Mouse (Mus musculus) liver, embryonic 14.5 days (tissue): ENCODE results near the gene Dcps. TPM values are rescaled to one million over a fixed set of nuclear protein-coding genes. Genes with fewer than 3 reads are reported as not detected.

Experiments used
- ATAC-seq: fragments of 200-750 bp; cut with Nextera tagmentation; 2 replicates; pipeline ENCODE4 v1.8.0; 2017; ENCODE audit warnings: moderate number of reproducible peaks, mild to moderate bottlenecking, moderate library complexity; ENCODE audit not compliant: insufficient read depth
- DNase-seq, 3 experiments: peaks; one replicate each; pipeline ENCODE4 v3.0.0-alpha.2; 2012 to 2013; ENCODE audit warnings: low read depth in 3 of 3, low spot score in 3 of 3
- H3K27ac ChIP-seq: fragments of 300-500 bp; sonication (generic); 2 replicates; pipeline ENCODE4 v1.5.1; 2014; ENCODE audit warnings: moderate library complexity, mild to moderate bottlenecking, control low read depth, inconsistent platforms
- H3K27me3 ChIP-seq: fragments of 300-500 bp; sonication (generic); 2 replicates; pipeline ENCODE4 v1.6.1; 2014; ENCODE audit warnings: mild to moderate bottlenecking, low read length, moderate library complexity; ENCODE audit not compliant: control insufficient read depth, insufficient read depth
- H3K36me3 ChIP-seq: fragments of 300-500 bp; sonication (generic); replicated peaks from 2 replicates; pipeline ENCODE4 v1.6.1; 2014; ENCODE audit warnings: low read depth; ENCODE audit not compliant: control insufficient read depth, insufficient read depth
- H3K4me1 ChIP-seq, 2 experiments: fragments of 200-500 bp in 1 of 2; fragments of 300-500 bp in 1 of 2; sonication (generic) in 1 of 2; replicated peaks; 2 replicates each; pipeline ENCODE4 v1.6.1; 2012 to 2014; ENCODE audit warnings: antibody characterized with exemption in 1 of 2, inconsistent platforms in 1 of 2, low read length in 1 of 2; ENCODE audit not compliant: control insufficient read depth in 2 of 2, insufficient read depth in 2 of 2
- H3K4me2 ChIP-seq: fragments of 300-500 bp; sonication (generic); 2 replicates; pipeline ENCODE4 v1.6.1; 2014; ENCODE audit warnings: low read depth, mild to moderate bottlenecking, control low read depth, moderate library complexity
- H3K4me3 ChIP-seq, 2 experiments: fragments of 200-500 bp in 1 of 2; fragments of 300-500 bp in 1 of 2; sonication (generic) in 1 of 2; 2 replicates each; pipeline ENCODE4 v1.5.1; 2012 to 2014; ENCODE audit warnings: low read depth in 2 of 2, low read length in 2 of 2, mild to moderate bottlenecking in 2 of 2, control low read depth in 1 of 2, inconsistent platforms in 1 of 2, moderate library complexity in 1 of 2; ENCODE audit not compliant: insufficient read depth in 1 of 2
- H3K9ac ChIP-seq: fragments of 300-500 bp; sonication (generic); replicated peaks from 2 replicates; pipeline ENCODE4 v1.6.1; 2014; ENCODE audit warnings: mild to moderate bottlenecking, control low read depth, moderate library complexity
- H3K9me3 ChIP-seq: fragments of 300-500 bp; sonication (generic); 2 replicates; pipeline ENCODE4 v1.6.1; 2016; ENCODE audit warnings: low read length, mixed read lengths; ENCODE audit not compliant: control insufficient read depth
- CTCF ChIP-seq: IDR thresholded peaks from 2 replicates; pipeline ENCODE4 v1.5.1; 2016; ENCODE audit warnings: antibody characterized with exemption, low read depth, control low read depth
- EP300 ChIP-seq: IDR thresholded peaks from 2 replicates; pipeline ENCODE4 v1.6.1; 2016; ENCODE audit warnings: antibody characterized with exemption, low read depth
- WGBS: fragments of 180-500 bp; shearing (Covaris S2); extraction: QIAGEN DNeasy Blood & Tissue Kit; methylation state at CpG from one replicate; pipeline ENCODE4 v1.1.7; 2014; ENCODE audit not compliant: insufficient replicate concordance; 5-methylcytosine and 5-hydroxymethylcytosine counted together
- polyA plus RNA-seq, 2 experiments: library from polyadenylated mRNA; depleted of rRNA in 1 of 2; stranded (reverse) in 1 of 2; unstranded in 1 of 2; fragments of >200 nt; fragmentation: Nextera tagmentation in 1 of 2; extraction: Ambion mirVana in 1 of 2; gene quantifications; 2 replicates each; pipeline versions ENCODE4 v1.2.1 to v1.2.3; 2012 to 2014

Dcps gene
- polyA plus RNA-seq, 2 experiments: 36.5 to 48.0 TPM

DNA sequence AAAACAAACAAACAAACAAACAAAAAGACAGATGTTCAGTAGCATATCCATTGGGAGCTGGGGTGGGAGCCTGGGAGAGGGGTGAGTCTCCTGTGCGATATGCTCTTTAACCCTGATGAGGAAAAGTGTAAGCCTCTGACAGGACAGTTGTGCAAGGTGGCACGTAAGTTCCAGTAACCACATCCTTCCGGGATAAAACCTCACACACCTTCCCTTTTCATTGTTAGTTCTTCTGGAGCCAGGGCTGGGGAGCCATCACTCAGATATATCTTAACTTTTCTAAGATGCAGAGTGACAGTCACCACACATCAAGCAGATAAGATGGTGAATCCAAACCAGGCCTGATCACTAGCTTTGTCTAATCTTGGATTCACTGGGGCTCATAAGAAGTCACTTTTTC lies 18.2 kb upstream of the Dcps start:
- H3K27me3 ChIP-seq: no peaks in the 10 kb centered on the region
- no peaks in the 10 kb centered on the region for H3K9me3 ChIP-seq
- no peak for ATAC-seq
- no peak overlapping the region for H3K9ac ChIP-seq
- no peak overlapping the region for H3K27ac ChIP-seq
- no peak overlapping the region for H3K4me3 ChIP-seq
- H3K4me1 ChIP-seq: peaks cover 0 to 2% of the 10 kb centered on the region in 2 experiments; a peak in 1 of 4 replicates
- TF ChIP-seq EP300 (no peak), CTCF (no peak)
- no peaks in the 10 kb centered on the region; the same call in 1 of the 2 replicates for H3K36me3 ChIP-seq
- no peak for DNase-seq
- H3K4me2 ChIP-seq: no peak overlapping the region
- WGBS: 54% methylated on average over 3 of the region's 3 CpGs

DNA sequence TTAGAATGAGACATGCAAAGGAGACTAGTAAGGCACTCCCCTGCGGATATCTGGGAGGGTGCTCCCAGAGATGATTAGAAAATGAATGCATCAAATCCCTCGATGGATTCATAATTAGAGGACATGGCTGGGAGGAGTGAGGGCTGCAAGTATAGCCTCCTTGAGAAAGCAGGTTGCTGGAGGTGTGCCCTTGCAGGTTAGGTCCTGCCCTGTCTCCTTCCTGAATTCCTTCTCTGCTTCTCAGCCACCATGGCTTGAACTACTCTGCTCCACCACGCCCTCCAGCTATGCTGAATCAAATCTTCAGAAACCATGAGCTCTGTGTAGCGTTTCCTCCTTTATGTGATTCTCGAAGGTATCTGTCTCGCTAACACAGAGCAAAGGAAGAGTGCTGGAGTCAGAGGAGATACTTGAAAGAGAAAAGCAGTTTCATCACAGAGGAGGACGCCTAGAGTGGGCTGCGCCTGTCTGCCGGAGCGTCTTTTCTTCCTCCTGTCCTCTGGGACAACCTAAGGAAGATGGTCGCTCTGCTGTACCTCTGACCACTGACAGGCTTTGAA lies 17.2 kb upstream of the Dcps start:
- Histone ChIP-seq H3K4me3 (no peak overlapping the region), H3K27ac (no peak overlapping the region), H3K4me2 (no peak overlapping the region), H3K4me1 (no peaks in the 10 kb centered on the region), H3K9ac (no peak overlapping the region), H3K36me3 (no peaks in the 10 kb centered on the region; the same call in 1 of the 2 replicates), H3K9me3 (no peaks in the 10 kb centered on the region), H3K27me3 (no peaks in the 10 kb centered on the region)
- TF ChIP-seq CTCF (no peak), EP300 (no peak)
- 73% methylated on average over 11 of the region's 11 CpGs for WGBS
- DNase-seq (no peak), ATAC-seq (no peak)

- DNase-seq (no peak), ATAC-seq (no peak)
- H3K9ac ChIP-seq: no peak overlapping the region
- H3K36me3 ChIP-seq: no peaks in the 10 kb centered on the region; the same call in 1 of the 2 replicates
- TF ChIP-seq EP300 (no peak), CTCF (peak; percentile 9; the same call in 1 of the 2 replicates)
- H3K27me3 ChIP-seq: no peaks in the 10 kb centered on the region
- no peaks in the 10 kb centered on the region for H3K9me3 ChIP-seq
- no peak overlapping the region for H3K27ac ChIP-seq
- WGBS: 84% methylated on average over 22 of the region's 22 CpGs
- H3K4me2 ChIP-seq: no peak overlapping the region
- no peak overlapping the region for H3K4me3 ChIP-seq
- H3K4me1 ChIP-seq: no peaks in the 10 kb centered on the region
Measured at GRCm38 (mm10) chr9:35188700-35189099, 12.8 kb upstream of the Dcps start.

- Histone ChIP-seq H3K9me3 (no peaks in the 10 kb centered on the region), H3K36me3 (no peaks in the 10 kb centered on the region; the same call in 1 of the 2 replicates), H3K27ac (no peak overlapping the region), H3K27me3 (no peaks in the 10 kb centered on the region), H3K9ac (no peak overlapping the region), H3K4me2 (no peak overlapping the region), H3K4me3 (no peak overlapping the region), H3K4me1 (no peaks in the 10 kb centered on the region)
- DNase-seq: no peak
- ATAC-seq: no peak
- no peak for TF ChIP-seq CTCF
- no peak for TF ChIP-seq EP300
- 65% methylated on average over 10 of the region's 10 CpGs for WGBS
Measured at GRCm38 (mm10) chr9:35187351-35187903, 11.6 kb upstream of the Dcps start.

DNA sequence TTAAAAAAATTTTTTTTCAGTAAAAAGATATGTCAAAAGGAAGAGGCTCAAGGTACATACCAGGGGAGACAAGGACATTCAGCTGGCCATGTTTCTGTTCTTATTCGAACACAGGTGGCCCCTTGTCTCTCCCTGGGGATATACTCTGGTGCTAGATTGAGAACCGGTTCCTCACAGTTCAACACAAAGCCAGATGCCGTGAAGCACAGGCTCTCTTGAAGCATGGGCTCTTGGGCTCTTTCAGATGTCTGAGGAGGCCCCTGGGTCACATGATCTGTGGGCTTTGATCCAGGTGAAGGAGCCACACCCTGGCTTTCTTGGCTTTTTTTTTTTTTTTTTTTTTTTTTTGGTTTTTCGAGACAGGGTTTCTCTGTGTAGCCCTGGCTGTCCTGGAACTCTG lies 10.6 kb upstream of the Dcps start:
- H3K9ac ChIP-seq: no peak overlapping the region
- H3K9me3 ChIP-seq: no peaks in the 10 kb centered on the region
- DNase-seq (no peak), ATAC-seq (no peak)
- H3K4me1 ChIP-seq: peaks cover 0 to 2% of the 10 kb centered on the region in 2 experiments; a peak in 1 of 4 replicates
- no peaks in the 10 kb centered on the region; the same call in 1 of the 2 replicates for H3K36me3 ChIP-seq
- no peak overlapping the region for H3K4me3 ChIP-seq
- WGBS: 69% methylated on average over 4 of the region's 4 CpGs
- no peaks in the 10 kb centered on the region for H3K27me3 ChIP-seq
- no peak overlapping the region for H3K27ac ChIP-seq
- no peak for TF ChIP-seq EP300
- no peak for TF ChIP-seq CTCF
- H3K4me2 ChIP-seq: no peak overlapping the region
